Mouse (Mus musculus): Measurements from ENCODE around the gene Rnf8.

GRCm38 (mm10) chr17:29565521-29565920 lies 49.1 kb upstream of the Rnf8 start:
- TF ChIP-seq EP300 (IDR thresholded peaks at IDR 0.05; ENCODE audit: low read depth) (no peak), CTCF (IDR thresholded peaks at IDR 0.05; ENCODE audit: low read depth) (no peak)

All from liver, embryonic 14.5 days (tissue).